Mouse (Mus musculus): Measurements from ENCODE around the gene Sec24a. TPM values are rescaled to one million over a fixed set of nuclear protein-coding genes. Genes with fewer than 3 reads are reported as not detected.
"Not testable (repeated sequence)": the region's sequence is repeated elsewhere in the genome, so short reads cannot be mapped to it uniquely, and the experiment has no call there.

Gene Sec24a
- total RNA-seq, 2 experiments from 2014 or later = 33.2 to 33.3 TPM

DNA sequence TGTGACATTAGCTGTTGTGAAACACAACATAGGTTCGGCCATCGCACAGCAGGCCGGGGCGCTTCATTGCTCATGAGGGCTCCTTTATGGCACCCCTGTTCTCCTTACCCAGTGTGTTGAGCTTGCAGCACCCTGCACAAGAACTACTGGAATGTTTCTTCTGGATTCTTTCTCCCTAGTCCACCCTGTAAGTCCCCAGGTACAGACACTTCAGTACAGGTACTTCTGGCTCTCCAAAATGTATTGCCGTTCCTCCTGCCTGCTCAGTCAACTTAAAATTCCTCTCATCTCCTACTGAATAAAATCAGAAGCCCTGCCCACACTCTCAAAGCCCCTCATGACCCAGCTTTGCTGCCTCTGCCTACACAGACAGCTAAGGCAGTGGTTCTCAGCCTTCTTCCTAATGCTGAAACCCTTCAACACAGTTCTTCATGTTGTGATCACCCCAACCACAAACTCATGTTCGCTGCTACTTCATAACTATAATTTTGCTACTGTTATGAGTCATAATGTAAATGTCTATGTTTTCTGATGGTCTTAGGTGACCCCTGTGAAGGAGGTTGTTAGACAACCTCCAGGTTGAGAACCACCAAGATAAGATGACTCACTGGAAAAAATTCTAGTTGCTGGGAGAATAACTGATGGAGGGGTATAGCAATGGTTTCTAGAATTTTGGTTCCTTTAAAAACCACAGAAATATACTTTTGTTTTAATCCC lies 3.3 kb downstream of the Sec24a start:
- DNase-seq = no peak

GRCm38 (mm10) chr11:51759251-51759650 lies 4.2 kb downstream of the Sec24a start:
- DNase-seq = no peak

- not testable (repeated sequence) for DNase-seq
Measured at GRCm38 (mm10) chr11:51758207-51758606, 5.2 kb downstream of the Sec24a start.

DNA sequence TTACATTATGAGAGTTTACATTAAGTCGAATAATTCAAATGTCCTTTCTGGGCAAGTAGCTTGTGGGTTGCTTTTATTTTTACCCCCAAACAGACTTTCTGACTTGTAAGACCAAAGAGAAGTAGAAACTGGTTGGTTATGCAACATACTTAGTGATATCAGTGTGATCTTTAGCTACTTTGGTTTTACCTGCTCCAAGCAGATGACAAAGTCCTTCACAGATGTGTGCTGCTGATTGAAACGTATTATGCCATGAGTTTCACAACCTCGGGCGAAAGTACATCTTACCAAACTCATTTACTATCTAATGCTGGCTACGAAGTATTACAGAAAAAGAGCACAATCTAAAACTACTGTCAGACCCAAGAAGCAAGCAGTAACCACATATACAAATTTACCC lies 5.8 kb downstream of the Sec24a start:
- DNase-seq = no peak

GRCm38 (mm10) chr11:51757023-51757422 lies 6.4 kb downstream of the Sec24a start:
- no peak for DNase-seq

GRCm38 (mm10) chr11:51756352-51756771 lies 7.1 kb downstream of the Sec24a start:
- peak; percentile 96 for DNase-seq

DNA sequence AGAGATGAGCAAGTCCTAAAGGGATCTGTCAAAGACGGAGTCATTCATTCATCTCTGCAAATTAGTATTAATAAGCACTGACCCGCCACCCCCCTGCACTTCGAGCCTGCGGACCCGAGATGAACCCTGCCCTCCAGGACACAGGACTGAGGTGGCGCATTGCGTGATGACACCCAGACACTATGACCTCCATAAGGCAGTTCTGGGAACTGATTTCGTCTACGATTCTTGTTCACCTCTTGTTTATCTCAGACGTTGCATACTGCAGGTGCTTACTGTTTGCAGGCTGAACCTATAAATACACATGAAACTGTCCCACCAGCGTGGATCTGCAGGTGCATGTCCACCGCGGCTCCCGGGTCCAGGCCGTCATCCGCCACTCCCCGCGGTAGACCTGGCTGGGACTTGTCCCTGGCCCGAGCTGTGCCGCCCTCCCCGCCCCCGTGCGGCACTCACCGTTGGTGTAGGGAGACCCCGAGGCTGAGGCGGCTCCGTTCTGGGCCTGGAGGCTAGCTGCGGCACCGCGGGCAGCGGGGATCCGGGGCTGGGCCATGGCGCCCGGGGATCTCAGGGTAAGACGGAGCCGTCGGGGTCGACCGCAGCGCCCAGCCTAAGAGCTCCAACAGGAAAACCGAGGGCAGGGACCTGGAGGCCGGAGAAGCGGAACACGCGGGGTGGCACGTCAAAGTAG lies 7.7 kb downstream of the Sec24a start:
- no peak for DNase-seq

DNA sequence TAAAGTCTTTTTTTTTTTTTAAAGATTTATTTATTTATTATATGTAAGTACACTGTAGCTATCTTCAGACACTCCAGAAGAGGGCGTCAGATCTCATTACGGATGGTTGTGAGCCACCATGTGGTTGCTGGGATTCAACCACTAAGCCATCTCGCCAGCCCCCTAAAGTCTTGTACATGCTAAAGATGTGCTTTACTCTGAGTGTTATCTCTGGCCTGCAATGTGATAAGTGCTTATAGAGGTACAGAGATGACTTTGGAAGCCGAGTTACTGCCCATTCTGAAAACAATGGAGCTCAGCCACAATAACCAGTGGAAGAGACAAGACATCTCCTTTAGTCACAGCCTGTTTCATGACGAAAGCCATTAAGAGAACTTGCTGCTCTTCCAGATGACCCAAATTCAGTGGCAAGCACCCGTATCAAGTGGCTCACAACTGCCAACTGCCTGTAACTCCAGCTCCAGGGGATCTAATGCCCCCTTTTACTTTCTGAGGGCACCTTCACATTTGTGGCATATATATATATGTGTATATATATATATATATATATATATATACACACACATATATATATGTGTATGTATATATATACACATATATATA lies 11.7 kb downstream of the Sec24a start:
- DNase-seq = peak; percentile 66

DNA sequence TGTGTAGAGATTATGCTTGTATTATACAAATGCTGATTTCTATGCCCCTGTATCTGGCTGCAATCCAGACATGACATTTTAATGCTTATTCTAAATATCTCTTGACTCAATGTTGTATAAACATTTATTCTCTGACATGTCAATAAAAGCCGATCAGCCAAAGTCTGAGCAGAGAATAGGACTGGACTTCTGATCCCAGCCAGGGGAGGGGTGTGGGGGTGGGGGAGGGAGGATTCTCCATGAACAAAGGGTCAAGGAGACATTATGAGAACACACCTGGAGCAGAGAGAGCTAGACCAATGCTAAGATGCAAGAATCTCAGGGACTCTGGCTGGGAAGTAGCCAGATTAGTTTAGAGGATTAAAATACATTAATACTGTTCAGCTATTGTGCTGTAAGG lies 17.3 kb downstream of the Sec24a start:
- no peak for DNase-seq

GRCm38 (mm10) chr11:51740701-51741100 lies 22.7 kb downstream of the Sec24a start:
- no peak for DNase-seq

DNA sequence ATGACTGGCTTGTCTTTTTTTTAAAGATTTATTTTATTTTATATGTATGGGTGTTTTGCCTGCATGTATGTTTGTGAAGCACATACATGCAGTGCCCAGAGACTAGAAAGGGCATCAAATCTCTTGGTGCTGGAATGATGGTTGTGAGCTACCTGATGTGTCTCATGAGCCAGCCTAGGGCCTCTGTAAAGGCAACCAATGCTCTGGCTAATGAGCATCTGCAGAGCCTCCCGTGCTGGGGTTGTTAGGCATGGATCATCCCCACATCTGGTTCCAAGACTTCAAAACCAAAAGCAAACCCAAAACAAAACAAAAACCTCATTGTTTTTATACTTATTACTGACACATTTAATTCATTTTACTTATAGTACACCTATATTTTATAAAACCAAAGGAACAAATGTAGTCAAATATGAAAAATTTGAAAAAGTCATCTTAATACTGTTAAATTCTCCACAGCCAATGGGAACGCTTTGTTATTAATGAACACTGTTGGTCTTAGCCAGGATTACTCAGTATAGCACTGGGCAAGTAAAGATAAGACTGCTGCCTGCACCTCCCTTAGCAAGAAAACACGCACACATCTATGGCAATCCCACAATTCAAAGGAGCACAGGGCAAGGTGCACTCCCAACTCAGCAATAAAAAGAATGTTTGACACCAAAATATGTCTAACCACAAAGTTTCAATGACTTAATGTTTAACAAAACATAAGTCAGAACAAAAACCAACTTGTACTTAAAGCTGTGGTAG lies 24.6 kb downstream of the Sec24a start:
- no peak for DNase-seq

- not testable (repeated sequence) for DNase-seq
Measured at GRCm38 (mm10) chr11:51734218-51734617, 29.2 kb downstream of the Sec24a start.

DNA sequence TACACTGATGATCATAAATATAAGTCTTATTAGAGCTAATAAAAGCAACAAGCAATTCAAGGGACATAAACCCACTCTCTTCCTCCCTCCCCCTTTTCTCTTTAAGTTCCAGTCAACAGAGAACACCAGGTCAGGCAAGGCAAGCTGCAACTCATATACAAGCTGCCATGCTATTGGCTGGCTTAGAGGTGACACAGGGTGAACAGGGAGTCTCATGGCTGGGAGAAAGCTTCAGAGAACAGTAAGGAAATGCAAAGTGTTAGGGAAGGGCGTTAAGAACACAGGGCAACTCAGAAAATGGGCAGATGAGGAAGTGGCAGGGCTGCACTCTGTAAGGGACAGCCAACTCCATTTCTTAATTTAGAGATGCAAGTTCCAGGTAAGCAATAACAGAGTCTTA lies 30.6 kb downstream of the Sec24a start:
- DNase-seq = no peak

- DNase-seq = no peak
Measured at GRCm38 (mm10) chr11:51721066-51721465, 42.4 kb downstream of the Sec24a start.

- DNase-seq = no peak
Measured at GRCm38 (mm10) chr11:51707080-51707479, 56.4 kb downstream of the Sec24a start.

- no peak for DNase-seq
Measured at GRCm38 (mm10) chr11:51706451-51706850, 57.0 kb downstream of the Sec24a start.

DNA sequence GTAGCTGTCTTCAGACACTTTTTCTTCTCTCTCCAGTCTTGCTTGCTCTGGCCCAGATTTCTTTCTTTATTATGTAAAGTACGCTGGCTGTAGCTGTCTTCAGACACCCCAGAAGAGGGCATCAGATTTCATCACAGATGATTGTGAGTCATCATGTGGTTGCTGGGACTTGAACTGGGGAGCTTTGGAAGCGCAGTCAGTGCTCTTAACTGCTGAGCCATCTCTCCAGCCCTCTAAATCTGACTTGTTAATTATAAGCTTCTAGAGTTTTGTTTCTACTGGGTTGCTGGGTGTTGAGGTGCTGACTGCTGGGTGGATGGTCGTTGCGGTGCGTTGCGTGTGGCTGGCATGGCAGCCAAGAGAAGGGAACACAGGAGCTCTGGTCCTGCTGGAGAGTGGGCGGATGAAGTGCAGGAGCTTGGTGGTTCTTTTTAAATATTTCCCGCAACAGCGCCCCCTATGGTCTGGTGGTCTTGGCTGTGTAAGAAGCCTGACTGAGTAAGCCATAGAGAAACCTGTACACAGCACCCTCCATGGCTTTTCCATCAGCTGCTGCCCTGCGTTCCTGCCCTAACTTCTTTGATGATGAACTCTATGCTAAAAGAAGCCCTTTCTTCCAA lies 59.9 kb downstream of the Sec24a start:
- DNase-seq = no peak

- DNase-seq = no peak
Measured at GRCm38 (mm10) chr11:51702831-51703230, 60.6 kb downstream of the Sec24a start.

- no peak for DNase-seq
Measured at GRCm38 (mm10) chr11:51694984-51695383, 68.5 kb downstream of the Sec24a start.

DNA sequence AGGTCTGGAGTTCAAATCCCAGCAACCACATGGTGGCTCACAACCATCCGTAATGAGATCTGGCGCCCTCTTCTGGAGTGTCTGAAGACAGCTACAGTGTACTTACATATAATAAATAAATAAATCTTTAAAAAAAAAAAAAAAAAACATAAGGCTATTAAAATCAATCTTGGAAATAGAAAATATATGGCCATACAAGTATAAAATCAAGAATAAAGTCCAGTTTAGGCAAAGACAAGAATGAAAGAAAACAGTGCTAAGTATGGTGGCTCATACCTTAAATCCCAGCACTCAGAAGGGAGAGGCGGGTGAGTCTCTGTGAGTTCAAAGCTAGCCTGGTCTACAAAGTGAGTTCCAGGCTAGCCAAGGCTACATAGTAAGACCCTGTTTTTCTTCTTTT lies 72.8 kb downstream of the Sec24a start:
- not testable (repeated sequence) for DNase-seq

DNA sequence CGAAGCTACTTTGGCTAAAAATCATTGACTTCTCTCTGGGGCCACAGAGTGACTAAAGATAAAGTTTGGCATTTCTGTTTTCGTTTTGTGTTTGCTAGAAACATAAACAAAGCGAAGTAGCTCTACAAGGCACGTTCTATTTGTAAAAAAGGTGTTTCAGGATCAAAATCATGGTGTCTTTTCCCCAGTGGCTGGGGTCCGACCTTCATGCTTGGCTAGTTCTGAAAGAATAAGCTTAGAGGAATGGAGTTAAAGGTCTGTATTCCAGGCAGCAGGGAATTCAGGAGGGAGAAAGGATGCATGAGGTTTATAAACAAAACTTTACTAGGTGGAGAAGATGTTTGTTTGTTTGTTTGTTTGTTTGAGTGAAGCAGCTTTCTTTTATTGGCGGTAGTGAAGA lies 74.1 kb downstream of the Sec24a start:
- DNase-seq = no peak
